Mouse (Mus musculus) erythroblast, embryonic 14.5 days (primary cell): Measurements from ENCODE around the gene Bckdk.

Experiments used
- GATA1 ChIP-seq: IDR thresholded peaks from 2 replicates; pipeline ENCODE4 v1.6.1; 2012; ENCODE audit warnings: low read length, inconsistent platforms, mixed read lengths
- TAL1 ChIP-seq: IDR thresholded peaks from 3 replicates; pipeline ENCODE4 v1.6.1; 2012; ENCODE audit warnings: low read length, inconsistent platforms, mixed read lengths

DNA sequence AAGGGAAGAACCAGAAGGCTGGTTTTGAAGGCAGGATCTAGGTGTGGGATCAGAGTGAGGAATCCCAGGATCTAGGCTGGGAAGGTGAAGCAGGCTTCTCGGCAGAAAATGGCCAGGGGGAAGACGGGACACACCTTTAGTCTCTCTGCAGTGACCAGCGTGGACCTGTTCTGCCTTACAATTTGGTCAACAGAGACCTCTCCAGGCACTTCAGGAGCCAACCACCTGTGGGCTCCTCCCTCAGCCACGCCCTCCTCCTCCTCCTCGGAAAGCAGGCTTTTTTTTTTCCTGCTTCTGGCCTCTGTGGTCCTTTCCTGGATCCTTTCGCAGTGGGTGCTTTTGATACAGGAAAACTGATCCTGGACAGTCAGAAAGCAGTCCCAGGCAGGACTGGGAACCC, 26.0 kb downstream of the Bckdk start, which contains the start of gene Prss8:
- no peak for TF ChIP-seq TAL1
- TF ChIP-seq GATA1: no peak
